Mouse (Mus musculus) cortical plate, adult 2 months (tissue): ENCODE data around the gene Gm45261.

Experiments
- CTCF ChIP-seq: fragments of 200-500 bp; IDR thresholded peaks from 2 replicates; pipeline ENCODE4 v1.5.1; 2011; ENCODE audit warnings: mild to moderate bottlenecking, control low read depth, low read length; ENCODE audit not compliant: insufficient read depth; ENCODE audit errors: extremely low read depth
- POLR2A ChIP-seq: fragments of 200-500 bp; IDR thresholded peaks from 2 replicates; pipeline ENCODE4 v1.6.1; 2011; ENCODE audit warnings: mild to moderate bottlenecking, low read length, control low read depth; ENCODE audit not compliant: insufficient read depth; ENCODE audit errors: extremely low read depth

DNA sequence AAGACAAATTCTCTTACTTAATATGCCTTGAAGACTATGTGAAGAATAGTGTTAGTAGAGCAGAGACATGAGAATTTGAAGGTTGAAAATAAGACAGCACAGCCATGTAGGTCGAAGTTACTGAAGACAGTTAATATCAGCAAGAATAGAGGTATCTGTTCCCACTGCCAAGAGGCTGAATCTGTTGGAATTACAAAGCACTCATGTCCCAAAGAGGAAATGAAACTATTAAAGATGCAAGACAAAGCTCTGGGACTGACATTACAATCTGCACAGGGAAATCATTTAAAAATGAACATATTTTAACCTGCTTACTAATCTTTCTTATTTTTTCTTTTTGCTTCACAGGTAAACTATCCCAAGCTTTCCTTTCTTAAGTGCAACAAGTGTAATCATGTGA, 13.7 kb upstream of the Gm45261 start:
- no peak for TF ChIP-seq CTCF
- TF ChIP-seq POLR2A, result no peak
